Mouse (Mus musculus): Measurements from ENCODE around the gene Mapk11. TPM values are rescaled to one million over a fixed set of nuclear protein-coding genes. Genes with fewer than 3 reads are reported as not detected.

Mapk11 gene
- total RNA-seq, 2 experiments from 2014 or later, result 45.3 to 54.5 TPM

DNA sequence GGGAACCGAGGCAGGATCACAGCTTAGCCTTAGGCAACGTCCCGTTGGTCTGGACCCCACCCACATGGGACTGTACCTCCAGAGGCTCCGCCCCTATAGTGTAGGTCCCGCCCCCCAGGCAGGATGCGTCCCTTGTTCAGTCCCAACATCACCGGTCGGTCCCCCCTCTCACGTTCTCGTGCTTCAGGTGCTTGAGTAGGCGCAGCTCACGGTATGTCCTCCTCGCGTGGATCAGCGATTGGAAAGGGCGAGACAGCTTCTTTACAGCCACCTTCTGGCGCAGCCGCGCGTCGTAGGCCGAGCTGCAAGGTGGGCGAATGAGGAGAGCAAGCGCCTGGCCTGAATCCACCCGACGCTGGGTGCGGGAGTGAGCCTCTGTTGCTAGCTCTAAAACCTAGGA lies 2.9 kb downstream of the Mapk11 start:
- intact Hi-C loops (cut with DNase I), result no loop called here
- peak; percentile 75 to 84 for DNase-seq (ENCODE audit: low spot score in 2 of 2)

DNA sequence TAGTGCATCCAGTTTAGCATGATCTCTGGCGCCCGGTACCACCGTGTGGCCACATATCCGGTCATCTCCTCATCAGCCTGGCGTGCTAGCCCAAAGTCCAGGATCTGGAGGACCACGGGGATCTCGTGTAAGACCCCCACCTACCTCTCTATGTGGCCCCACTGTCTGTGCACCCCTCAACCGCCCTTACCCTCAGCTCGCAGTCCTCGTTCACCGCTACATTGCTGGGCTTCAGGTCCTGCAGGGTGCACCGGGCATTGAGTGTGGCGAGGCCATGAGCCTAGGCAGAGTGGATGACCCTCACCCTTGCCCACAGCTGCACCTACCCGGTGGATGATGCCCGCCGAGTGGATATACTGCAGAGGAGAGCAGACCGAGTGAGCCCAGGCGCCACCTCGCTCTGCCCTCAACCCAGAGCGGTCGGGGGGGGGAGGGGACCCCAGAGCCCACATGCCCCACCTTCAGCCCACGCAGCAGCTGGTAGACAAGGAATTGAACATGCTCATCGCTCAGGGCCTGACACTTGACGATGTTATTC lies 3.5 kb downstream of the Mapk11 start:
- intact Hi-C loops (cut with DNase I), result no loop called here
- DNase-seq (ENCODE audit: low spot score in 2 of 2), result no peak

DNA sequence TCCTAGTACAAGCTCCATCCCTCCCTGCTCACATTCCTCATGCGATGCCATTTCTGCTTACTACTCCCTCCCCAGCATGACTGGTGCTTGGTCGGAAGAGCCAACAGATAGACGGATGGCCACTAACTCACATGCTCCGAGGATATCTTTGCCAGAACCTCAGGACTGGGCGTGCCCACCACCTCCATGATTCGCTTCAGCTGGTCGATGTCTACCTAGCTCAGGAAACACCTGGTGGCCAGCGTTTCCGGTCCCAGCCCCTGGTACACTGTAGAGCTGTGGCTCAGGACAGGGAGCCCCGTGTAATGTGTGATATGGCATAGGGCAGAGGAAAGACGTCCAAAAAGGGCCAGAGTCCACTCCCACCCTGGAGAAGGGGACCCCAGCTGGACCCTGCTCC lies 4.5 kb downstream of the Mapk11 start:
- DNase-seq (ENCODE audit: low spot score in 2 of 2), result no peak
- intact Hi-C loops (cut with DNase I), result no loop called here

DNA sequence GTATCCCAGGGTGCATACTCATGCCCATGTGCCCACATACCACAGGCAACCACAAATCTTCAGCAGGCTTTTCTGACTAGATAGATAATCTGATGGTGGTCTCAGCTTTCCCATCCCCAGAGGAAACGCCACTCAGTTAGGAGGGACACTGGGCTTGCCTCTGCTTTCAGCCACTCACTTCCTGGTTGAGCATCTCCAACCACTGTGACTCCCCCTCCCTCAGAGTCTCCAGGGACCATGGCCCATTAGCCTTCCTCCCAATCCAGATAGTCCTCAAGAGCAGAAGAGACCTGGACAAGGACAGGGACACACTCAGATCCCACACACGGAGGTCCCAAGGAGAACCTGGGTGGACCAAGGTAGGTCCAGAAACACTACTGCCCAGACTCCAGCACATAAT lies 6.3 kb downstream of the Mapk11 start:
- intact Hi-C loops (cut with DNase I), result no loop called here
- no peak for DNase-seq (ENCODE audit: low spot score in 2 of 2)

DNA sequence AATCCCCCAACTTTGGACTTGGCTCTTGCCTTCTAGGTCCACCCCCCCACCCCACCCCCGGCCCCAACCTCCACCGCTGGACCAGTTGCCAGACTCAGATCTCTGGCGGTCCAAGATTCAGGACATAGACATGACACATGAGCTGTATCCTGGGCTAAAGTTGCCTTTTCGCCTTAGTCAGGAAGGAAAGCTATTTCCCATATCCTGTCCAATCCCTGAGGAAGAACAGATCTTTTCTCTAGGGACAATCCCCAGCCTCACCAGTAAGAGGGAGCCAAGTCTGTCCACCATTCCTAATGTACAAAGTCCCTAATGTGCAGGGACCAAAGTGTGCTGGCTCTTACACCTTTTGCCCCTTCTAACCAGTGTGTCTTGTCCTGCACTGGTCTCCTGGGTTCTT lies 7.5 kb downstream of the Mapk11 start:
- intact Hi-C loops (cut with DNase I), result no loop called here

DNA sequence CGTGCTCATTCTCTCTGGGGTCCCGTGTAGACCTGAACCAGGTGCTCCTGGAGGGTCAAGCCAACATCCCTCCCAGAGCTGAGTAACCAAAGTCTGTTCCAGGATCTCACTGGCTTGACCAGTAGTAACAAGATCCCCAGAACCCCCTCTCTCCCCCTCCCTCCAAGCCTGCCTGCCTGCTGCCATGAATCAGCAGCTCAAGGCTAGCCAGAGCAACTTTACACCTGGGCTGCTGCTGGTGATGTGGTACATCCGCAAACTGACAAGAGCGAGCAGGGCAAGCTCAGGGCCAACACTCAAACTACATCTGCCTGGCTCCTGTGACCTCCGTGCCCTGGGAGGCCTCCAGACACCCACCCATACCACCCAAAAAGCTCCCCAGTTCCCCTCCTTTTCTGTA lies 8.0 kb downstream of the Mapk11 start:
- intact Hi-C loops (cut with DNase I), result no loop called here
- no peak for DNase-seq (ENCODE audit: low spot score in 2 of 2)

More for the DNA sequence above, 7.5 kb downstream of the Mapk11 start:
- no peak for DNase-seq (ENCODE audit: low spot score in 2 of 2)

DNA sequence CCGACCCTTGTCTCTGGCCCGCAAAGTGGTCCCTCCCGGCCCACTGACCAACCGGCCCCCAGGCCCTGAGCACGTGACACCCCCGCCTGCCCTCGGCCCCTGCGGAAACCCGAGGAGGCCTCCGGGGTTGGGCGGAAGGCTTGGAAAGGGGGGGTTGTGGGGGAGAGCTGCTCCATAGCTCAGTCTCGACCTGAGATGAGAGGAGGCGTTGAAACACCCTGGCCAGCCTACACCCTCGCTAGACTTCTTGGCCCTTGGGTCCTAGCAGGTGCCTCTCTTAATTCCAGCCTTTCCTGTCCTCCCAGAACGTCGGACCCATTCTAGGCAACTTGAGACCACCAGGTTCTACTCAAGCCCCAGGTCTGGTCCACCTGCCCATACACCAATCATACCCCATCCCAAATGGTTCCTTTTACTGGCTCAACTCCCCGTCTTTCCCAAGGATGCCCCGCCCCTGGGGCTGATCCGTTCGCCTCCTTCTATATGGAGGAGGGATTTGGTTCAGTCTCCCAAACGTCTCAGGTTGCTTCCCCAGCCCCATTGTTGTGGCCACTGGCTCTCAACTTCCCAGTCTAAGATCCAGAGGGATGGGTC lies 8.7 kb downstream of the Mapk11 start, which contains the start of gene Mapk12:
TSS of gene Mapk12 (minus strand) at position 45 of the 594 bp plus-strand sequence.
- DNase-seq (ENCODE audit: low spot score in 2 of 2), result no peak
- intact Hi-C loops (cut with DNase I), result no loop called here

DNA sequence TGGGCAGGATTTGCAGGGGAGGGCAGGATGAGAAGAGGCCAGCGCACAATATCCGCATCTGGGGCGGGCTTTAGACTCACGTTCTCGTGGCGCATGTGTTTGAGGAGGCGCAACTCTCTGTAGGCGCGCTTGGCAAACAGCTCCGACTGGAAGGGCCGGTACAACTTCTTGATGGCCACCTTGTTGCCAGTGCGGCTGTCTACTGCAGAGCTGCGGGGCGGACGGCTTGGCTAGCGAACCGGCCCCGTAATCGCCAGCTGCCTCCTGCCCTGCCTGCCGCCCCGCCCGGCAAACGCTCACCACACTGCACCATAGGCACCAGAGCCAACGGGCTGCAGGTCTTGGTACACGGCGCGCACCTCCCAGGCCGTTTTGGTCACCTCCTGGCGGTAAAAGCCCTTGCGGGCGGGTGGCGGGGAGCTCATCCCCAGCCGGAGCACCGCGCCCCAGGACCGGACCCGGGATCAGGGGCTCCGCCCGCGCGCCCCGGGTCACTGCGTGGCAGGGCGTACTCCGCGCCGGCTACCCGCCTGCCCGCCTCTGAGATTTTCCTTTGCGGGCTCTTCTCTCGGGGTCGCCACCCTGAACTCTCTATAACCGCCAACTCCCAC lies 9.3 kb downstream of the Mapk11 start:
- intact Hi-C loops (cut with DNase I), result no loop called here
- peak; percentile 84 to 88 for DNase-seq (ENCODE audit: low spot score in 2 of 2)

DNA sequence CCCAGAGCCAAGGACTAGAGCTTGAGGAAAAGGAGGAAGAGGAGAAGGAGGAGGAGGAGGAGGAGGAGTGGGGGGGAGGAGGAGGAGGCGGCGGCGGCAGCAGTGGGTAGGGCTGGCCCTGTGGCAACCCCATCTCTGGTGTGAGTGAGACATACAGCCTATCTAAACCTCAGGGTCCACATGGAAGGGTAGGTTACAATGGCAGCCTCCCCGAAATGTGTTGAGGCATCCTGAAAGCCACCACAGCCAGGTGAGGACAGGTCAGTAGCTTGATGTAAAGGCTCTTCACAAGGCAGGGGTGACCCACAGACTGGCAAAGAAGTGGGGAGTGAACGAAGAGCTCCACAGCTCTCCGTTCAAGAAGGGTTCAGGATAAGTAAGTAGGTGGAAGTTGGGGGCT lies 10.9 kb downstream of the Mapk11 start:
- intact Hi-C loops (cut with DNase I), result no loop called here
- no peak for DNase-seq (ENCODE audit: low spot score in 2 of 2)

DNA sequence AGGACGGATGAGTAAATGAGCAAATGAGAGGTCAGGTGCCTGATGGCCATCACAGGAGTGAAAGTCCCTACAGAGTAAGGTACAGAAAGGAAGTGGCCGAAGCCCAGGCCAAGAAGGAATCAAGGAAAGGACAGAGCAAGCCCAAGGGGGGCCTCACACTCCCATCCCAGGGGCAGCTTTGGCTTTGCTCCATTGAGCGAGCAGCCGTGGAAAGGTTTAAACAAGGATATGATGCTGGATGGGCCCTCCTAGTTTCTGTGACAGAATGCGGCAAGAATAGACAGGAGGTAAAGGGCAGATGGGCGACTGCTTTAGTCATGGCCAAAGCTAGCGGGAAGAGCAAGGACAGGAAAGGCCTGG lies 11.4 kb downstream of the Mapk11 start:
- intact Hi-C loops (cut with DNase I), result no loop called here
- DNase-seq (ENCODE audit: low spot score in 2 of 2), result no peak

DNA sequence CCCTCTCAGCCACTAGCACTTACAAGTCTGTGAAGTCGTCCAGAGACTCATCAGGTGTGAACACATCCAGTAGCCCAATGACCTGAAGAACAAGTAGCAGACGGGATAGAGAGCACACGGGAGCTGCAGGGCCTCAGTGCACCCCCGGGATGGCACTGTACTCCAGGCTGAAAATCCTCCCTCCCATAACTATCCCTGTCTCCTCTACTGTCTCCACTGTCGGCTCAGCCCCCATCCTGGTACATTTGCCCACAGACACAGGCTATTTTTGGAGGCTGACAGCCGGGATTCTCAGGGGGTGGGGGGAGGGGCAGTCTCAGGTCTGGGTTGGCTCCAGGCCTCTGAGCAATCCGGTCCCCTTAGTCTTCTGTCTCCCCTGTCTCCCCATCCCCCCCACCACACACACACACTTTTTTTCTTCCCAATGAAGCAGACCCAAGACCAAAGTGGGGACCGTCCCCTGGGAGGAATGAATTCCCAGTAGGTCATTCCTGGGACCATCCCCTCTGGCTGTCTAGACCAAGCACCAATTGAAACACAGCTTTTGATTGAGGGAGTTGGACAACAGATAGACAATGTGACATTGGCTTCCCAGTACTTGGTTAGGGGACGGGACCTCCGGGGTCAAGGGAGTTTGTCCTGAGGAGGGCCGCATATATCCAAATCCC lies 11.9 kb downstream of the Mapk11 start:
- intact Hi-C loops (cut with DNase I), result no loop called here
- DNase-seq (ENCODE audit: low spot score in 2 of 2), result no peak

DNA sequence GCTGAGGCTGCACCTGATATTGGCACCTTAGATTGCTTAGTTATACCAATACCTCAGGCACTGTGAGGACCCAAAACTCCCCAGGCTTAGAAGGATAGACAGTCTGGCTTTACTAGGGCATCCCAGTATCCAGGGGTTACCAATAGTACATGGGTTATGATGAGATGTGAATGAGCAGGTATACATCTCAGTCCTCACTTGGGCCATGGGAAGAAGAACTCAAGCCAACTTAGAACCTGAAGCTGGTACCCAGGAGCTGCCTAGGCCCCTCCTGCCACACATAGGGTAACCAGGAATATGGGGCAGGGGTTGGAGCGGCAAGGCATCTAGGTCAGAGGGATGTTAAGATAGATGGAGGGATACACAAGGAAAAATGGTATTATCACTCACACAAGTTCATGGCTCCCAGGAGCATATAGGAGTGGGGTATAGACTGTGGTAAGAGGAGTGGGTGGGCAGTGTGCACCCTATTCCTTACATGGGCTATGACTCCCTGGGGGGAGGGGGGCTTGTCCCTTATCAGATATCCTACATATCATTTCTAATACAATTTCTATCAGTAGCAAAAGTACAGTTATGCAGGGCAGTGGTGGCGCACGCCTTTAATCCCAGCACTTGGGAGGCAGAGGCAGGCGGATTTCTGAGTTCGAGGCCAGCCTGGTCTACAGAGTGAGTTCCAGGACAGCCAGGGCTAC lies 12.8 kb downstream of the Mapk11 start:
- no peak for DNase-seq (ENCODE audit: low spot score in 2 of 2)
- intact Hi-C loops (cut with DNase I), result no loop called here

DNA sequence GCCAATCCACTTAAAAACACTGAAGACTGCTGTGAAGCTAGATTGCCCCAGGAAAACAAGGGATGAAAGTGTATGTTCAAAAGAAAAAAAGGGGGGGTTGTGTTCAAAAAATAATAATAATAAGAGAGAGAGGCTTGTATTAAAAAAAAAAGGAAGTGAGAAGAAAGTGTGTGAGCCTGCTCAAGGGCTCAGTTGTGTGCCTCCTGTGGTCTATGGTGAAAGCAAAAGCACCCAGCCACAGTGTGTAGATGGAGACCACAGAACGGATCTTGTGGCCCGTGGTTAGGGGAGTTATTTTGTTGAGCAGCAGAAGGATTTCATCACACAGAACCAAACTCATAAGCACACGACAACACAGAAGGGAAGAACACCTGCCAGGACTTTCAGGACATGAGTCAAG lies 18.1 kb downstream of the Mapk11 start:
- DNase-seq (ENCODE audit: low spot score in 2 of 2), result no peak
- intact Hi-C loops (cut with DNase I), result no loop called here

DNA sequence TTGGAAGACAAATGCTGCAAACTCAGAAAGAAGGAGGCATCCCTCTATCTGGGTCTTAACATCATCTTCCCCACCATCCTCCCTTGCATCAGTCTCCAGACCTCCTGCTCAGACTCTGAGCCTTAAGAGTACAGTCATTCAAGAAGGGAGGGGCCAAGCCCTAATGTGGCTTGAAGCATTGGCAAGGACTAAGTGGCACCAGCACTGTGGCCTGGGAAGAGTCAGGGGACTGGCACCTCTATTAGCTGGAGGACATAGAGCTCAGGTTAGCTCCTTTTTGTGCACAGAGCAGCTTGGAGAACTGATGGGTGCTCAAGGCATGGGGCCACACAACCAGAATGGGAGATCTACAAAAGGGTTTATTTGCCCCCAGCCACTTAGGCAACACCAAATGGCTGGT lies 19.2 kb downstream of the Mapk11 start:
- no peak for DNase-seq (ENCODE audit: low spot score in 2 of 2)
- intact Hi-C loops (cut with DNase I), result no loop called here

DNA sequence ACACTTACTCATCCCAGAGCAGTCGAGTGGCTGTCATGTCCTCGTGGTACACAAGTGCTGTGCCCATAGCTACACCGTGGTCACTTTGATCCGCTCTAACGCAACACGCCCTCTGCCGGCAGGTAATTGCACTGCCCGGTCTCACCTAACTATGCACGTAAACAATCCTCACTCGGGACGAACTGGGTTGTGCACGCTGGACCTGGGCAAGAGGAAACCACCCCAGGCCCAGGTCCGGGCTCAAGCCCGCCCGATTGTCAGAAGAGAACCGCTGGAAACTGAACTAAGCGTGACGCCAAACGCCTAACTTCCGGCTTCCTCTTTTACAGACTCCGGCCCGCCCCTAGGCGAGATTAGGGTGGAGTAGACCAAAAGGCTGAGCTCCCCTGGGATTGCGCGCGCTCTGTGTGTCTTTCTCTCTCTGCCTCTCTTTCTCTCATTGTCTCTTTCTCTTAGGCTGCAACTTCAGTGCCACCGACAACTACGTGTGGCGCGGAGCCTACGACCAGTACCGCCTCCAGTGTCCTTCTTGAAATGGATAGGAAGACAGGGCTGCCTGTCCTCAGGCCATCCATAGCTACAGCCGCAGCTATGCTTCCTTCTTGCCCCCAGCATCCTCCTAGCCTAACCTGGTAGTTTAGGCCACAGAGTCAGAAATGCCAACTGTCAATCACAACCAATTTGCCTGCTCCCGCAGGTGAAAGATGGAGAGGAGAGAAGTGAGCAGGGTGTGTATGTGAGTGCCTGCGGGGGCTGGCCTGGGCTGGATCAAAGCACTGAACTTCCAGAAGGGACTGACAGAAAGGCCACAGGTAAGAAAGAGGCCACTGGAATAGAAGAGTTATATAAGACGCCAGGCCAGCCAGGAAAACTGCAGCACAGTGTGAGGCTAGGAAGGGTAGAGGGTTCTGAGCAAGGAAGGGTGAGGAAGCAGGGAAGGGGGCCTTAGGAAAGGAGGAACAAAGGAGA lies 20.8 kb downstream of the Mapk11 start, which contains the start of gene Hdac10:
TSS of gene Hdac10 (minus strand) at position 319 of the 969 bp plus-strand sequence.
- intact Hi-C loops (cut with DNase I), result loop anchor here (5.0 kb wide), 1 partner anchor 84 kb away; the partner anchor contains the start of gene Ppp6r2
- peak; percentile 80 to 84 for DNase-seq (ENCODE audit: low spot score in 2 of 2)

DNA sequence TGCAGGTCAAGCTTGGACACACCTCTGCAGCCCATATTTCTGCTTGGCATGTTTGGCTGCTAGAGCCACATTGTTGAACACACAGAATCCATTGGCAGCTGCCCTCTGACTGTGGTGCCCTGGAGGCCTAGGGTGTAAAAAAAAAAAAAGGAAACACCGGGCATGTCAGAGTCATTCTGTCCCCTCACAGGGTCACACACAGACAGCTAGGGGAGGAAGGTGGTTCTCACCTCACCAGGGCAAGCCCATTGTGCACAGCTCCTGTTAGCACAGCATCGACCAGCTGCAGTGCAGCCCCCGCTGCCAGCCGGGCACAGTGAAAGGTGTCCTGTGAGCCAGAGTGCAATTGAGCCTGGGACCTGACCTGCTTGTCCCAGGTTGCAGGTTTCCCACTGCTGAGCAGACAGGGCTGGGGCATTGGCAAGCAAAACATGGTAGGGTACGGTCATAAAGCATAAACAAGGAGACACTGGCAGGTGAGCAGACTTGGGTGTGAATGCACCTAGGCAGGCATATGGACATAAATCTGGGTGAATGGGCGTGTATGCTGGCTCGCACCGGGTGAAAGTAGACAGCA lies 22.0 kb downstream of the Mapk11 start:
- no peak for DNase-seq (ENCODE audit: low spot score in 2 of 2)
- intact Hi-C loops (cut with DNase I), result loop anchor here (5.0 kb wide), 1 partner anchor 85 kb away; the partner anchor contains the start of gene Ppp6r2

DNA sequence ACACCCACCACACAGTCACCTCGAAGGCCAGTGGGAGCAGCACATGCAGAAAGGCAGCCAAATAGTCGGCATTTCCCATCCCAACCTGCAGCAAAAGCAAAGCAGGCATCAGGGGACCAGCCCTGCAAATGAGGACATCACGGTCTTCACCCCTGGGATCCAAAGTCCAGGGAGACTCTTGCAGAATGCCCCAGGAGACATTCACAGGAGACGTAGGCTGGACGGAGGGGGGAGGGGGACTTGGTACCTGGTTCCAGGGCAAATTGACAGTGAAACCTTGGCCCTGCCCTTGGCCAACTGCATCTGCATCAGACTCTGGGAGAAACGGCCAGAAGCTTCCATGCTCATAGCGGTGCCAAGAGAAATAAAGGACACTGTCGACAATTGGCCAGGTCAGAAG lies 22.8 kb downstream of the Mapk11 start:
- no peak for DNase-seq (ENCODE audit: low spot score in 2 of 2)
- intact Hi-C loops (cut with DNase I), result loop anchor here (5.0 kb wide), 1 partner anchor 86 kb away; the partner anchor contains the start of gene Ppp6r2

DNA sequence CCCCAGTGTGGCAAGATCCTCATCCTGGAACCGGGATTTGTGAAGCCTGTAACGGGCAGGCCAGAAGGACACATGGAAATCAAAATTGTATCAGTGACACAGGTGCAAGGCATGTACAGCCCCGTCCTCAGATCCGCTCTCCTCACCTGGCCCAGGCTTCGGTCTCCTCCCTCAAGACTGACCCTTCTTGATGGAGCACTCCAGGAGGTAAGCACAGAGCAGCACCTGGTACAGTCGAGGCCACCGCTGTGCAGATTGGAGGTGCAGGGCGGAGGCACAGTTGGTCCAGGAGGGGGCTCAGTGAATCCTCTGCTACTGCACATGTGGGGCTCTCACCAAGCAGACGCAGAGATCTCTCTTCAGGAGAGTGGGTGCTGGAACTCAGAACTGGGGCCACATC lies 24.1 kb downstream of the Mapk11 start:
- no peak for DNase-seq (ENCODE audit: low spot score in 2 of 2)
- intact Hi-C loops (cut with DNase I), result loop anchor here (5.0 kb wide), 1 partner anchor 87 kb away; the partner anchor contains the start of gene Ppp6r2

DNA sequence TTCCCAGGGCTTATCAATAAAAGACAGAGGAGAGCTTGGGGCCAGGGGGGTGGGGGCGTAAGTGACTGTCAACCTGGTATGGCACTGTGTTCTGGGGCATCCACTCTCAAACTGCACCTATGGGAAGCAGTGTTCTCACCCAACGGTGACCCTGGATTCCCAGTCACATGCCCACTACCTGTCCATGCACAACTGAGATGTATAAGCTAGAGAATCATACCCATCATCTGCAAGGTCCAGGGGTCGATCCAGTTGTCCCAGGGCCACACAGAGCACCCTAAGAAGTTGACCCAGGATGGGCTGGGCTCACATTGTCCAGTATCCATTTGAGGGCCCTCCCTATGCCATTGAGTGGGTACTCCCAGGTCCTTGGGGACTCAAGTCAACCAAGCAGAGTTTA lies 25.1 kb downstream of the Mapk11 start:
- DNase-seq (ENCODE audit: low spot score in 2 of 2), result no peak

More for the DNA sequence above, 25.1 kb downstream of the Mapk11 start:
- intact Hi-C loops (cut with DNase I), result loop anchor here (5.0 kb wide), 1 partner anchor 43 kb away; no protein-coding TSS in a partner anchor

All from left cerebral cortex, postnatal 36 days (tissue).